ENCODE assay signal across 9 mouse cellular contexts in the genomic region with DNA sequence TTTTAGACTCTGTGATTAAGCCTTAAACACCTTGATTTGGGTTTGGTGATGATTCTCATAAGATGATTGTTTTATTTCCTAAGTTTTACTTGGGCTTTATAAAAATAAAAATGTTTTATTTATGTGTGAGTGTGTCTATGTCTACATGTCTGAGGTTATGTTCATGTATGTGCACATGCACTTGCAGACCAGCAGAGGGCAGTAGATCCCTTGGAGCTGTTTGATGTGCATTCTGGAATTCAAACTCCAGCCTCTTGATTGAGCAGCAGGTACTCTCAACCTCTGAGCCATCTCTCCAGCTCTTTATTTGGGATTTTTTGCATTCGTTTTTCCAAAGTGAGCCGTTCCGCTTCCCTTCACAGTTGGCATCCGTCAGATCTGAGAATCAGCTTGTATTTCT.
DNase-seq lines count a peak whose midpoint lies in the region; ATAC-seq and TF ChIP-seq lines count a peak whose summit lies in the region.
"Had no signal": no experiment of that assay in that cellular context is flagged by ENCODE, and none has a peak within 500 bp of the region (broad histone marks: within the 10 kb centered on the region; RNA-seq: fewer than 3 reads in every experiment).

No protein-coding gene starts in this region.

- H3K4me3 ChIP-seq in liver, adult 2 months (ENCODE audit: insufficient read depth, low read depth, low read length) = no peak overlapping the region
- no peak overlapping the region for H3K4me3 ChIP-seq in ES-Bruce4 (ENCODE audit: low read depth, low read length)
- H3K4me3 ChIP-seq in hindbrain, embryonic 14.5 days (replicated peaks; ENCODE audit: low read length) = no peak overlapping the region
- no peak overlapping the region for H3K4me3 ChIP-seq in hindbrain, embryonic 16.5 days (ENCODE audit: low read length)
- H3K4me3 ChIP-seq: hindbrain, embryonic 15.5 days had no signal

- 87% methylated on average over 4 of the region's 4 CpGs for whole genome bisulfite sequencing in liver, adult 2 months
- WGBS in hindbrain, embryonic 14.5 days = 89% methylated on average over 4 of the region's 4 CpGs
- WGBS in hindbrain, embryonic 16.5 days = 90% methylated on average over 4 of the region's 4 CpGs

- peak; percentile 55 for ATAC-seq in granulocyte monocyte progenitor cell, adult 5-6 weeks (replicated peaks; ENCODE audit: poor library complexity, severe bottlenecking)
- ATAC-seq in hindbrain, embryonic 14.5 days (ENCODE audit: low FRiP score) = no peak
- ATAC-seq in hindbrain, embryonic 16.5 days = no peak

- no peak overlapping the region for H3K4me2 ChIP-seq in hindbrain, embryonic 14.5 days (replicated peaks)
- H3K4me2 ChIP-seq in hindbrain, embryonic 16.5 days (ENCODE audit: low read length) = no peak overlapping the region
- H3K4me2 ChIP-seq: hindbrain, embryonic 15.5 days had no signal

- no peak overlapping the region for H3K27ac ChIP-seq in liver, adult 2 months (replicated peaks; ENCODE audit: insufficient read depth, low read depth, low read length)
- no peak overlapping the region for H3K27ac ChIP-seq in ES-Bruce4 (ENCODE audit: insufficient read depth, low read length)
- no peak overlapping the region for H3K27ac ChIP-seq in hindbrain, embryonic 14.5 days
- no peak overlapping the region for H3K27ac ChIP-seq in hindbrain, embryonic 16.5 days (ENCODE audit: low read depth, low read length)
- H3K27ac ChIP-seq: hindbrain, embryonic 15.5 days had no signal

- no peaks in the 10 kb centered on the region for H3K27me3 ChIP-seq in liver, adult 2 months (ENCODE audit: control insufficient read depth, insufficient read depth, low read length)
- no peaks in the 10 kb centered on the region; the same call in 1 of the 2 replicates for H3K27me3 ChIP-seq in ES-Bruce4 (ENCODE audit: control insufficient read depth, insufficient read depth, low read length, poor library complexity, severe bottlenecking)
- no peaks in the 10 kb centered on the region for H3K27me3 ChIP-seq in hindbrain, embryonic 14.5 days (ENCODE audit: control insufficient read depth, insufficient read depth, low read length)
- no peaks in the 10 kb centered on the region for H3K27me3 ChIP-seq in hindbrain, embryonic 16.5 days (replicated peaks; ENCODE audit: control insufficient read depth, insufficient read depth, low read length)
- H3K27me3 ChIP-seq: hindbrain, embryonic 15.5 days had no signal

- H3K9ac ChIP-seq in liver, adult 2 months (ENCODE audit: low read depth, low read length) = no peak overlapping the region
- no peak overlapping the region for H3K9ac ChIP-seq in ES-Bruce4 (ENCODE audit: low read depth, poor library complexity, severe bottlenecking)
- no peak overlapping the region for H3K9ac ChIP-seq in hindbrain, embryonic 14.5 days
- H3K9ac ChIP-seq in hindbrain, embryonic 16.5 days (ENCODE audit: low read depth, low read length) = no peak overlapping the region
- H3K9ac ChIP-seq: hindbrain, embryonic 15.5 days had no signal

- H3K9me3 ChIP-seq in ES-Bruce4 (replicated peaks; ENCODE audit: control insufficient read depth, insufficient read depth, low read length, poor library complexity, severe bottlenecking) = no peaks in the 10 kb centered on the region; the same call in 1 of the 2 replicates
- no peaks in the 10 kb centered on the region for H3K9me3 ChIP-seq in hindbrain, embryonic 14.5 days (ENCODE audit: control insufficient read depth, low read length)
- no peaks in the 10 kb centered on the region for H3K9me3 ChIP-seq in hindbrain, embryonic 16.5 days (ENCODE audit: control insufficient read depth, low read length)
- H3K9me3 ChIP-seq: hindbrain, embryonic 15.5 days had no signal

- no peak for TF ChIP-seq EP300 in ES-Bruce4 (IDR thresholded peaks at IDR 0.05; ENCODE audit: insufficient read depth, low read depth, low read length)

- TF ChIP-seq POLR2A in liver, adult 2 months (IDR thresholded peaks at IDR 0.05; ENCODE audit: extremely low read depth, insufficient read depth, low read length) = no peak
- no peak for TF ChIP-seq POLR2A in ES-Bruce4 (IDR thresholded peaks at IDR 0.05; ENCODE audit: insufficient read depth, low read length)

- H3K36me3 ChIP-seq in liver, adult 2 months (ENCODE audit: control insufficient read depth, insufficient read depth, low read length) = no peaks in the 10 kb centered on the region
- no peaks in the 10 kb centered on the region for H3K36me3 ChIP-seq in ES-Bruce4 (ENCODE audit: control insufficient read depth, insufficient read depth, low read length, poor library complexity, severe bottlenecking)
- H3K36me3 ChIP-seq in hindbrain, embryonic 14.5 days (replicated peaks; ENCODE audit: control insufficient read depth, insufficient read depth) = no peaks in the 10 kb centered on the region
- no peaks in the 10 kb centered on the region for H3K36me3 ChIP-seq in hindbrain, embryonic 16.5 days (ENCODE audit: control insufficient read depth, insufficient read depth, low read length)
- H3K36me3 ChIP-seq: hindbrain, embryonic 15.5 days had no signal

- peak; percentile 47 for TF ChIP-seq CTCF in liver, adult 2 months (IDR thresholded peaks at IDR 0.05; ENCODE audit: low read depth, low read length)
- peak; percentile 22 for TF ChIP-seq CTCF in ES-Bruce4 (IDR thresholded peaks at IDR 0.05; ENCODE audit: low read depth, low read length)

- no peaks in the 10 kb centered on the region for H3K79me2 ChIP-seq in liver, adult 2 months (ENCODE audit: control insufficient read depth, insufficient read depth, low read length)

- DNase-seq in cerebellum, postnatal 10 days = peak; percentile 46 to 65
- no peak for DNase-seq in cerebellum, adult 11 months
- peak; percentile 72 for DNase-seq in liver, adult 2 months (ENCODE audit: extremely low read depth, low read depth, low spot score)
- DNase-seq in liver = no peak
- no peak for DNase-seq in hindbrain, embryonic 14.5 days (ENCODE audit: low spot score)

- peaks cover 4% of the 10 kb centered on the region for H3K4me1 ChIP-seq in liver, adult 2 months (ENCODE audit: control insufficient read depth, insufficient read depth, low read length)
- H3K4me1 ChIP-seq in ES-Bruce4 (ENCODE audit: control insufficient read depth, insufficient read depth, low read length) = no peaks in the 10 kb centered on the region
- no peaks in the 10 kb centered on the region for H3K4me1 ChIP-seq in hindbrain, embryonic 14.5 days (replicated peaks; ENCODE audit: control insufficient read depth, insufficient read depth, low read length)
- H3K4me1 ChIP-seq in hindbrain, embryonic 16.5 days (ENCODE audit: control insufficient read depth, insufficient read depth, low read depth, low read length) = no peaks in the 10 kb centered on the region
- H3K4me1 ChIP-seq: hindbrain, embryonic 15.5 days had no signal

Comparison
In these comparisons a context has a peak if more than half of its experiments do, and no peak if none do; other contexts are left out.
1. DNase-seq: peak in cerebellum, postnatal 10 days (2 of 2) and liver, adult 2 months (single experiment); none in cerebellum, adult 11 months (single experiment), liver (single experiment) and hindbrain, embryonic 14.5 days (single experiment).